Mouse (Mus musculus): ENCODE measurements around the gene 4930544D05Rik.

DNA sequence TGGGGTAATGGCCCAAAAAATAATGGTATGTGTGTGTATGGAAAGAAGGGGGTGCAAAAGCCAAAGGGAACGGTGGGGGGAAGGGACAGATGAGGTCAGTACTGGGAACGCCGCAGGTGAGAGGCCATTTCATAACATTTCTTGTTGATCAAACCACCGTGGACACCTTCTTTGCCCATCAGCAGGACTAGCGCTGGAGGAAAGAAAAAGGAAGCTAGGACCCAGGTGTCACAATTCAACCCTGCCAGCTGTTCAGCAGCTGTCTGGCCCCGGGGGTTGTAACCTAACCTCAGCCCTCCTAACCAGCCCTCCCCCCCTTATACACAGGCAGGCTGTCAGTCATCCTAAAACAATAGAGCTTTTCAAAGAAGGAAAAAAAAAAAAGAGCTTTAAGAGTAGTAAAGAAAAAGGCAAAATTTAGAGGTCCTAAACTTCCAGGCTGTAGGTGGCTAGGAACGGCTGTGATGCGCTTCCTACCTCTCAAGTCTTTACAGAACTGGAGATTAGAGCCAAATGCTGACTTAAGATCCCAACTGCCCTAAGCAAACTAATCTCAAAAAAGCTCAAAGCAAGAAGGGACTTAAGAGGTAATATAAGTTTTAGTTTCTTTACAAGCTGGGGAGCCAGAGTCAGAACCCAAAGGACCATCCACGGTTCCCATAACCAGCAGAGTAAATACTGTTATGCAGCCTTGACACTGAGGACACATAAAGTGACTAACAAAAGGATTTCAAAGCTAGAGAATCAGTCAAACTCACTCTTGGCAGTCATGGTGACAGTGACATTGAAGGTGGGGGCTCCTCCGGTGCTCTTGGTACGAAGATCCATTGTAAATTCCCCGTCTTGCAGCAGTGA lies 36.6 kb downstream of the 4930544D05Rik start:
- TF ChIP-seq TAL1 (IDR thresholded peaks at IDR 0.05; ENCODE audit: low read length) (no peak), GATA1 (IDR thresholded peaks at IDR 0.05; ENCODE audit: low read length) (no peak)
